Mouse (Mus musculus): ENCODE measurements at regions not wholly inside any gene's neighbourhood (a gene's known extent, or its start where the extent isn't known, plus 50 kb on each side); places are given as distances from the start of the nearest gene placed in this dataset.

- no peak for TF ChIP-seq ZKSCAN1 (IDR thresholded peaks at IDR 0.05; ENCODE audit: low read depth, low read length)
- TF ChIP-seq NRF1 (IDR thresholded peaks at IDR 0.05; ENCODE audit: insufficient read depth, low read depth, low read length, poor library complexity, severe bottlenecking) = no peak
These were observed 218.4 kb upstream of the Jun start for GRCm38 (mm10) chr4:95270389-95270788.
